Mouse (Mus musculus): ENCODE results near the gene Tuba3b.

Gene Tuba3b

DNA sequence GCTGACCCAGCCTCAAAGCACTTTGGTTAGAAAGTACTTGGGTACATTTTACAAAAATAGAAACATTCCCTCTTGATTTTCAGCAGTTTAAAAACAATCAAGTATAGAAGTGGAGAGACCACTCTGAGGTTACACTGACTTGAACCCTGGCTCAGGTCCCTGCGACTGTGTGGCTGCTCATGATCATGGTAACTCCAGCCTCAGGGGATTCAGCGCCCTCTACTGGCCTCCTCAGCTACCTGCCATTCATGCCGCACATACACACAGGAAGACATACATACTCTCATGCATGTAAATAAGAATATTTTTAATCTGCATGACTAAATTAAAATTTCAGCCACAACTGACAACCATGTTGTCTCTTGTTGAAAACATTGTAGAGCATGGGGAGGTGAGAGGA, 50.2 kb downstream of the Tuba3b start:
- no peak for DNase-seq (ENCODE audit: inconsistent ontology term)

DNA sequence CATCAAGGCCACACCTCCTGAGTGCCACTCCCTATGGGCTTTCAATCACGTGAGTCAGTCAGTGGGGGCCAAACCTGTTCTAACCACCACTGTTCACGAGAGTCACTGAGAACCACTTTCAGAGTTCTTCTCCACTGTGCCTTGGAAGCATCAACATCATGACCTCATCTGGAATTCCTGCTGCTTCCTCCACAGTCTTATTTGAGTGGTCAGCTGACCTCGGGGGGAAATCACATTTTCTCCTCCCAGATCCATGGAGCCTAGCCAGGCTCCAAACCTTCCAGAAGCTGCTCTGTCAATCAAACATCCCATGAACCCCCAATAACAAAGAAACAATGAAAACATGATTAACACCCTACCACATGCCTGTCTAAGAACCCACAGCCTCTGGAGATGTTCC, 52.1 kb downstream of the Tuba3b start:
- no peak for DNase-seq (ENCODE audit: inconsistent ontology term)

DNA sequence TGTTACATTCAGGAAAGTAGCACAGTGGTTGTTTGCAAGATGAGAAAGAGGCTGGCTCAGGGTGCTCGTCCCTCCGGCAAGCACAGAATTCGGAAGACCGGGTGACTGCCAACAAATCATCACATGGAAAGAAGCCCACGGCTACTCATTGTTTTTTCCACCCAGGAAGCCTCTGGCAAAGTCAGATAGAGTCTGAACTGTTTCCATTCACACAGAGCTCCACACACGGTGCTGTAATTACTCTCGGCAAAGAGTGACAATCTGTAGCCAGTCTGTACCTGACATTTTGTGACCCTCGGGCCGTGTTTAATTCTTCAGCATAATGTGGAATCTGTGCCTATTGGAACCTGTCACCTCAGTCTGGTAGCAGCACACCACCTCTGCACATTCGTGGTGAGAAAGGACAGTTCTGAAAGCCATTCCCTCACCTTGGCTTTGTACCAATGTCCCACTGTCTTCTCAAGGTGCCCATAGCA, 54.1 kb downstream of the Tuba3b start:
- DNase-seq (ENCODE audit: inconsistent ontology term): peak; percentile 80
